Mouse (Mus musculus): ENCODE data around the gene Acot8.

Gene Acot8

GRCm38 (mm10) chr2:164748991-164749390 lies 55.7 kb downstream of the Acot8 start:
- DNase-seq, result no peak

GRCm38 (mm10) chr2:164748191-164748590 lies 56.5 kb downstream of the Acot8 start:
- no peak for DNase-seq

GRCm38 (mm10) chr2:164746693-164747092 lies 58.0 kb downstream of the Acot8 start:
- DNase-seq, result no peak

- DNase-seq, result peak; percentile 95 to 97
Measured at GRCm38 (mm10) chr2:164745843-164746479, 58.7 kb downstream of the Acot8 start, which contains the start of the genes Wfdc3 and Dnttip1. Wfdc3 (minus strand) TSS chr2:164745931. Dnttip1 (plus strand) TSS chr2:164745983.

GRCm38 (mm10) chr2:164744987-164745386 lies 59.7 kb downstream of the Acot8 start:
- no peak for DNase-seq

Measured in cerebellum, postnatal 14 days (tissue).